Mouse (Mus musculus) MEL (cell line): Measurements from ENCODE around the gene Cd83.

Source experiments
- CTCF ChIP-seq, 3 experiments: IDR thresholded peaks in 2 of 3; conservative IDR thresholded peaks in 1 of 3; 2 replicates each; pipeline ENCODE4 v1.5.1; 2011 to 2012; ENCODE audit warnings: low read length in 3 of 3, low read depth in 2 of 3, mild to moderate bottlenecking in 2 of 3, improper control_type of control experiment in 1 of 3, inconsistent platforms in 1 of 3, mixed read lengths in 1 of 3, moderate library complexity in 1 of 3; ENCODE audit not compliant: control insufficient read depth in 1 of 3, insufficient read depth in 1 of 3, poor library complexity in 1 of 3, severe bottlenecking in 1 of 3
- E2F4 ChIP-seq: IDR thresholded peaks from 2 replicates; pipeline ENCODE4 v1.6.1; 2011; ENCODE audit warnings: low read depth, low read length, improper control_type of control experiment, borderline replicate concordance
- KAT2A ChIP-seq: conservative IDR thresholded peaks from 2 replicates; pipeline ENCODE4 v1.6.1; 2012; ENCODE audit warnings: low read depth, low read length, improper control_type of control experiment, inconsistent platforms

- TF ChIP-seq CTCF (IDR thresholded peaks at IDR 0.05 in 2 of 3, conservative IDR thresholded peaks at IDR 0.05 in 1 of 3; ENCODE audit: control insufficient read depth in 1 of 3, insufficient read depth in 1 of 3, low read depth in 2 of 3, low read length in 3 of 3, poor library complexity in 1 of 3, severe bottlenecking in 1 of 3) (no peak), E2F4 (no peak), KAT2A (no peak)
Measured at GRCm38 (mm10) chr13:43778021-43778649, 6.4 kb upstream of the Cd83 start.
